Mouse (Mus musculus): ENCODE measurements around the gene Grid2.

GRCm38 (mm10) chr6:63609570-63609969 is 353.9 kb downstream of the Grid2 start:
- TF ChIP-seq CTCF (IDR thresholded peaks at IDR 0.05; ENCODE audit: low read depth) (no peak), EP300 (optimal IDR thresholded peaks at IDR 0.05) (no peak)

Measured in stomach, postnatal 0 days (tissue).